ENCODE assay signal across 19 mouse cellular contexts in the genomic region with DNA sequence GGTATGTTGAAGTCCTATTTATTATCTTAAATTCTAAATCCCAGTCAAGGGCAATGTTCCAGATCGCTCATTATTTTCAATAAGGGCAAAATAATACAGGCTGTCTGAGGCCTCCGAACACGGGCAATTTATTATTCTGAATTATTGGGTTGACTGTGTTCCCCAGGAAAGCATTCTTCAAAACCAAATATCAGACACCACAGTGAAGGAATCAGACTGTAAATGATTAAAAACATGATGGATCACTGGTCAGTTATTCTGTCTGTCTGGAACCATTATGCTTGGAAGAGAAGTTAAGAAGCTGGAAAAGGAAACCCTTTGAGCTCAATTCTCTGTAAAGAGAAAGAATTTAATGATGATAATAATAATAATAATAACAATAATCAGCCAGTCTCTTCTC.
A peak's percentile ranks its signal among the peaks of the same experiment; 100 is the strongest.
DNase-seq lines count a peak whose midpoint lies in the region; ATAC-seq and TF ChIP-seq lines count a peak whose summit lies in the region.
"Had no signal": no experiment of that assay in that cellular context is flagged by ENCODE, and none has a peak within 500 bp of the region (broad histone marks: within the 10 kb centered on the region; RNA-seq: fewer than 3 reads in every experiment).

No protein-coding gene starts in this region.

- H3K4me2 ChIP-seq in midbrain, postnatal 0 days (ENCODE audit: low read depth, low read length, poor library complexity, severe bottlenecking), result no peak overlapping the region
- no peak overlapping the region for H3K4me2 ChIP-seq in midbrain, embryonic 15.5 days
- H3K4me2 ChIP-seq in neural tube, embryonic 13.5 days, result no peak overlapping the region
- no peak overlapping the region for H3K4me2 ChIP-seq in neural tube, embryonic 15.5 days
- H3K4me2 ChIP-seq: embryonic facial prominence, embryonic 12.5 days; forebrain, embryonic 13.5 days; forebrain, embryonic 15.5 days had no signal

- no peak overlapping the region for H3K4me3 ChIP-seq in midbrain, postnatal 0 days (ENCODE audit: low read depth, low read length)
- H3K4me3 ChIP-seq in midbrain, embryonic 15.5 days, result no peak overlapping the region
- H3K4me3 ChIP-seq in neural tube, embryonic 13.5 days, result no peak overlapping the region
- no peak overlapping the region for H3K4me3 ChIP-seq in neural tube, embryonic 15.5 days (replicated peaks)
- H3K4me3 ChIP-seq: embryonic facial prominence, embryonic 10.5 days; embryonic facial prominence, embryonic 12.5 days; forebrain, embryonic 13.5 days; forebrain, embryonic 15.5 days had no signal

- no peaks in the 10 kb centered on the region for H3K9me3 ChIP-seq in midbrain, postnatal 0 days (ENCODE audit: low read length)
- no peaks in the 10 kb centered on the region for H3K9me3 ChIP-seq in midbrain, embryonic 15.5 days
- 0 out of 2 replicates have a peak, but pooled peaks cover 3% of the 10 kb centered on the region for H3K9me3 ChIP-seq in neural tube, embryonic 13.5 days
- no peaks in the 10 kb centered on the region for H3K9me3 ChIP-seq in neural tube, embryonic 15.5 days (replicated peaks)
- H3K9me3 ChIP-seq: embryonic facial prominence, embryonic 10.5 days; embryonic facial prominence, embryonic 12.5 days; forebrain, embryonic 13.5 days; forebrain, embryonic 15.5 days had no signal

- ATAC-seq in midbrain, postnatal 0 days (ENCODE audit: low FRiP score), result no peak
- ATAC-seq in midbrain, embryonic 15.5 days (replicated peaks), result no peak
- ATAC-seq in neural tube, embryonic 13.5 days (ENCODE audit: low read depth), result no peak
- no peak for ATAC-seq in neural tube, embryonic 15.5 days (ENCODE audit: low FRiP score)
- ATAC-seq: activated CD4-positive, CD25-positive, alpha-beta regulatory T cell, adult 4 months; forebrain, embryonic 13.5 days; forebrain, embryonic 15.5 days; Patski had no signal

- no peaks in the 10 kb centered on the region for H3K4me1 ChIP-seq in midbrain, postnatal 0 days (ENCODE audit: insufficient read depth, low read length)
- H3K4me1 ChIP-seq in midbrain, embryonic 15.5 days, result no peaks in the 10 kb centered on the region; the same call in 1 of the 2 replicates
- peaks cover 14% of the 10 kb centered on the region for H3K4me1 ChIP-seq in neural tube, embryonic 13.5 days (replicated peaks)
- H3K4me1 ChIP-seq in neural tube, embryonic 15.5 days, result peaks cover 5% of the 10 kb centered on the region; the same call in 1 of the 2 replicates
- H3K4me1 ChIP-seq: embryonic facial prominence, embryonic 10.5 days; embryonic facial prominence, embryonic 12.5 days; forebrain, embryonic 15.5 days had no signal

- TF ChIP-seq CTCF in midbrain, postnatal 0 days (IDR thresholded peaks at IDR 0.05), result no peak

- WGBS in midbrain, postnatal 0 days, result 66% methylated on average over 3 of the region's 3 CpGs
- WGBS in midbrain, embryonic 15.5 days, result 74% methylated on average over 3 of the region's 3 CpGs
- WGBS in neural tube, embryonic 13.5 days, result 50% methylated on average over 3 of the region's 3 CpGs
- WGBS in neural tube, embryonic 15.5 days, result 49% methylated on average over 3 of the region's 3 CpGs

- H3K36me3 ChIP-seq in midbrain, postnatal 0 days (ENCODE audit: insufficient read depth, low read length), result no peaks in the 10 kb centered on the region
- H3K36me3 ChIP-seq in midbrain, embryonic 15.5 days (replicated peaks), result no peaks in the 10 kb centered on the region
- no peaks in the 10 kb centered on the region for H3K36me3 ChIP-seq in neural tube, embryonic 13.5 days
- H3K36me3 ChIP-seq in neural tube, embryonic 15.5 days, result no peaks in the 10 kb centered on the region
- H3K36me3 ChIP-seq: embryonic facial prominence, embryonic 10.5 days; embryonic facial prominence, embryonic 12.5 days; forebrain, embryonic 15.5 days had no signal

- DNase-seq in midbrain, postnatal 0 days (ENCODE audit: low spot score), result peak; percentile 8
- DNase-seq in Muller cell, postnatal 12 days (ENCODE audit: inconsistent ontology term), result peak; percentile 94
- no peak for DNase-seq in natural killer cell, adult 2 months (ENCODE audit: low spot score in 2 of 2)
- DNase-seq: adrenal gland, adult 8-10 months; adrenal gland, postnatal 14 days; adrenal gland, postnatal 36 days; cerebellum, adult 11-12 months; cerebellum, adult 2 months; cerebellum, adult 9-10 months; cerebellum, postnatal 25 days had no signal

- no peak overlapping the region for H3K27ac ChIP-seq in midbrain, postnatal 0 days (ENCODE audit: low read depth, low read length)
- H3K27ac ChIP-seq in midbrain, embryonic 15.5 days, result no peak overlapping the region
- H3K27ac ChIP-seq in neural tube, embryonic 13.5 days (replicated peaks), result peak overlapping the region; percentile 33; the same call in 1 of the 2 replicates
- no peak overlapping the region for H3K27ac ChIP-seq in neural tube, embryonic 15.5 days (replicated peaks)
- H3K27ac ChIP-seq: embryonic facial prominence, embryonic 10.5 days; embryonic facial prominence, embryonic 12.5 days; forebrain, embryonic 13.5 days; forebrain, embryonic 15.5 days had no signal

- no peaks in the 10 kb centered on the region for H3K27me3 ChIP-seq in midbrain, postnatal 0 days (ENCODE audit: insufficient read depth, low read length)
- H3K27me3 ChIP-seq in midbrain, embryonic 15.5 days (replicated peaks), result no peaks in the 10 kb centered on the region
- H3K27me3 ChIP-seq in neural tube, embryonic 13.5 days, result no peaks in the 10 kb centered on the region
- H3K27me3 ChIP-seq in neural tube, embryonic 15.5 days (replicated peaks), result no peaks in the 10 kb centered on the region
- H3K27me3 ChIP-seq: embryonic facial prominence, embryonic 12.5 days; forebrain, embryonic 13.5 days; forebrain, embryonic 15.5 days; Patski had no signal

- no peak overlapping the region for H3K9ac ChIP-seq in midbrain, postnatal 0 days (replicated peaks; ENCODE audit: low read length, poor library complexity, severe bottlenecking)
- no peak overlapping the region for H3K9ac ChIP-seq in midbrain, embryonic 15.5 days
- H3K9ac ChIP-seq in neural tube, embryonic 13.5 days, result no peak overlapping the region
- no peak overlapping the region for H3K9ac ChIP-seq in neural tube, embryonic 15.5 days (replicated peaks)
- H3K9ac ChIP-seq: embryonic facial prominence, embryonic 12.5 days; forebrain, embryonic 13.5 days; forebrain, embryonic 15.5 days had no signal

Comparison
In these comparisons a context has a peak if more than half of its experiments do, and no peak if none do; other contexts are left out.
1. DNase-seq: peak in midbrain, postnatal 0 days (single experiment) and Muller cell, postnatal 12 days (single experiment); none in natural killer cell, adult 2 months (0 of 2).